Mouse (Mus musculus): ENCODE data around the gene Paip2b. TPM values are rescaled to one million over a fixed set of nuclear protein-coding genes. Genes with fewer than 3 reads are reported as not detected.

Gene Paip2b
- polyA plus RNA-seq, 1 experiment from 2014 or later, result 27.5 TPM

DNA sequence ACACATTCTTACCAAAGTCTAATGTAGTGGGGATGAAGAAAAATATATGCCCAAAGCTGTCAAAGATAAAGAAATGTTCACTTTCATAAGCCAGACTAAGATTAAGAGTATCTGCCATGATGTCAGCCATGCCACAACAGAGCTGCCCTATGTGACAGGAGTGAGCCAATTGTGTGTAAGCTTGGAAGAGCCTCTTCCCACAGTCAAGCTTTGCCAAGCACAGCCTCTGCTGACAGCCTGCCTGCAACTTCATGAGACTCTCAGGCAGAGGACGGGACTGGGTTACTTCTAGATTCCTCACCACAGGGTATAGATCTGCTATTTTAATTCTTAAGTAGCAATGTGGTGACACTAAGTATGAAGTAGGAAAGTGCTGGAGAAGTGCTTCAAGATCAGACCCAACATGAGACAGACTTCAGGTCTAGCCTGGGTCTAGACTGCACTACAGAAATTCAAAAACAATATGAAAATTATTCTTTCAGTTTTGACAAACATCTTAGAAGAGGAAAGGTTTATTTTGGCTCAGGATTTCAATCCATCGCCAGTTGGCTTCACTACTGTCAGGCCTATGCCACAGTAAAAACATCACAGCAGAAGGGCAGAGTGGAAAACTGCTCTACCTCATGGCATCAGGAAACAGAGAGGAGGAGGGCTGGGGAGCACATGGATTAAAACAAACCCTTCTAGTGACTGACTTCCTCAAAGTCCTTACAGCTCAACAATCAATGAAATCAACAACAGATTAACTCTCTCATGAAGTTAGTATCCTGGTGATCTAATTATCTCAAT lies 10.6 kb downstream of the Paip2b start:
- DNase-seq (ENCODE audit: low spot score), result no peak
- Histone ChIP-seq H3K27me3 (ENCODE audit: control insufficient read depth, insufficient read depth, low read length) (no peaks in the 10 kb centered on the region), H3K9ac (ENCODE audit: low read length) (no peak overlapping the region), H3K4me1 (replicated peaks; ENCODE audit: control insufficient read depth, insufficient read depth, low read length) (peaks cover 8% of the 10 kb centered on the region; the same call in 1 of the 2 replicates), H3K36me3 (ENCODE audit: control insufficient read depth, insufficient read depth, low read length) (no peaks in the 10 kb centered on the region), H3K4me2 (ENCODE audit: low read depth, low read length, severe bottlenecking) (no peak overlapping the region), H3K9me3 (ENCODE audit: control insufficient read depth, low read length) (no peaks in the 10 kb centered on the region), H3K27ac (ENCODE audit: low read depth, low read length) (no peak overlapping the region), H3K4me3 (ENCODE audit: low read depth, low read length) (no peak overlapping the region)
- 90% methylated on average over 2 of the region's 2 CpGs for WGBS
- no peak for ATAC-seq (replicated peaks; ENCODE audit: low FRiP score)

DNA sequence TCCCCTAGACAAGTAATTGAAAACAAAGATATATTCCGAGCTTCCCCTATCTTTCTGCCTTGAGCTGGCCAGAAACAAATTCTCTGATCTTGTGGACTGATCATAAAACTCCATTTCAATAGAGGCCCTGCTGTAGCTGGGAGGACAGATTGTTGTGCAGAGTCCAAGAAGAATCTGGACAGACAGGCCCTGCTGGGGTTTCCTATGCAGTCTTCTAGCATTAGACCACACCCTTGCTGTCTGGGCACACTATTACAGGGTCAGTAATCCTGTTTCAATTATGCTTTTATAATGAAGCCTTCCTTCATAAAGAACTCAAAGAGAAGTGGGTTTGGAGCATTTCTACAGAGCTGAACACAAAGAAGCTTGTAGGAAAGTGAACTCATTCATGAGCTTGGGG lies 12.5 kb downstream of the Paip2b start:
- Histone ChIP-seq H3K9me3 (ENCODE audit: control insufficient read depth, low read length) (no peaks in the 10 kb centered on the region), H3K36me3 (ENCODE audit: control insufficient read depth, insufficient read depth, low read length) (no peaks in the 10 kb centered on the region), H3K4me1 (replicated peaks; ENCODE audit: control insufficient read depth, insufficient read depth, low read length) (peaks cover 8% of the 10 kb centered on the region; the same call in 1 of the 2 replicates), H3K9ac (ENCODE audit: low read length) (no peak overlapping the region; the same call in 1 of the 2 replicates), H3K4me3 (ENCODE audit: low read depth, low read length) (no peak overlapping the region), H3K4me2 (ENCODE audit: low read depth, low read length, severe bottlenecking) (no peak overlapping the region), H3K27ac (ENCODE audit: low read depth, low read length) (peak overlapping the region; percentile 31; the same call in 1 of the 2 replicates), H3K27me3 (ENCODE audit: control insufficient read depth, insufficient read depth, low read length) (no peaks in the 10 kb centered on the region)
- 74% methylated on average over 1 of the region's 1 CpGs for WGBS
- ATAC-seq (replicated peaks; ENCODE audit: low FRiP score) (no peak), DNase-seq (ENCODE audit: low spot score) (no peak)

DNA sequence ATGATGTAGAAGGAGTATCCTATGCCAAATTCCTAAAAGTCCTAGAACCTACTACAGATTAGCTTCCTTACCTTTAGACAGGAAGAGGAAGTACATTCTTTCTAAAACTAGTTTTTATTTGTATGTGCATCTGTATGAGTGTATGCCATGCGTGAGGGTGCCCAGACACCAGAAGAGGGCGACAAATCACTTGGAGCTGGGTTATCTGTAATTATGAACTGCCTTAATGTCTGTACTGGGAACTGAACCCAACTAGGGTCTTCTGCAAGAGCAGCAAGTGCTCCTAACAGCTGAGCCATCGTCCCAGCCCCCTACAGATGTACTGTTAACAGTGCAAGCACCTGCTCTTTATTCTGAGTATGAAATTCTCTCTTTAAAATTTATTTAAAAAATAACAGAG lies 15.7 kb downstream of the Paip2b start:
- H3K27ac ChIP-seq (ENCODE audit: low read depth, low read length), result no peak overlapping the region
- no peak overlapping the region for H3K4me3 ChIP-seq (ENCODE audit: low read depth, low read length)
- 90% methylated on average over 3 of the region's 3 CpGs for WGBS
- no peak overlapping the region for H3K4me2 ChIP-seq (ENCODE audit: low read depth, low read length, severe bottlenecking)
- H3K4me1 ChIP-seq (replicated peaks; ENCODE audit: control insufficient read depth, insufficient read depth, low read length), result peaks cover 8% of the 10 kb centered on the region; the same call in 1 of the 2 replicates
- no peak for DNase-seq (ENCODE audit: low spot score)
- H3K9ac ChIP-seq (ENCODE audit: low read length), result no peak overlapping the region
- no peaks in the 10 kb centered on the region; the same call in 1 of the 2 replicates for H3K36me3 ChIP-seq (ENCODE audit: control insufficient read depth, insufficient read depth, low read length)
- no peaks in the 10 kb centered on the region for H3K9me3 ChIP-seq (ENCODE audit: control insufficient read depth, low read length)
- H3K27me3 ChIP-seq (ENCODE audit: control insufficient read depth, insufficient read depth, low read length), result no peaks in the 10 kb centered on the region
- ATAC-seq (replicated peaks; ENCODE audit: low FRiP score), result no peak

DNA sequence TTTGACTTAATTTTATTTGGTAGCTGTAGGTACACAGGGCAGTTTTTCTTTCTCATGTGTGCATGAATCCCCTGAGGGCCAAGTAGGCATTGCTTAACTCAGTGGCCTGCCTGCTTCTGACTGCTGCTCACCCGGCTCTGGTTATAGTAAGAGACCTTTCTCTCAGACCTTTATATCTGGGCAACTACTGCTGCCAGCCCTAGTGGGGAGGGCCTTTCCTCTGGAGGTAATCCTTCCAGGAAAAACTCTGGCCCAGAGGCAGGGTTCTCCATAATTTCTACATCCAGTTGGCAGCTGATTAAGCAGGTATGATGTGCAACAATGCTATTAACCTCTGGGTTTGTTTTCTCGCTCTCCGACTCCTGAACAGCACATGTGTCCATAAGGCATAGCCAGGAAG lies 28.7 kb downstream of the Paip2b start:
- no peak for ATAC-seq (replicated peaks; ENCODE audit: low FRiP score)
- no peaks in the 10 kb centered on the region; the same call in 1 of the 2 replicates for H3K36me3 ChIP-seq (ENCODE audit: control insufficient read depth, insufficient read depth, low read length)

DNA sequence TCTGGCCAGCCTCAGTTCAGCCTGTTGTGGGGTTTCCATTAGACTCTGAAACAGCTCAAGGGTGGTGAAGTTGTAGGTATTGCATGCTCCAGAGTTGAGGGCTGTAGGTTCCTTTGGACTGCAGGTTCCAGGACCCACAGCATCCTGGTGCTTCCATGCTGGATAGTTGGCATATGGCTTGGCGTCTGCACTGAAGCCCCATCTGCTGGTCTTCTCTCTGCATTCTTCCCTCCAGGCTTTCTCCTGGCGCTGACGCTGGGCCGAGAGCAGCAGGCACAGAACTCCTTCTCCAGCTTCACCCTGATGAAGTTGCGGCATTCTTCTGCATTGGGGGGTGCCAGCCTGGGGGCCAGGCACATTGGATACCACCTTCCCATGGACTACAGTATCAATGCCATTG lies 29.5 kb downstream of the Paip2b start:
- no peak for DNase-seq (ENCODE audit: low spot score)
- Histone ChIP-seq H3K9me3 (ENCODE audit: control insufficient read depth, low read length) (no peaks in the 10 kb centered on the region), H3K27me3 (ENCODE audit: control insufficient read depth, insufficient read depth, low read length) (no peaks in the 10 kb centered on the region), H3K27ac (ENCODE audit: low read depth, low read length) (no peak overlapping the region), H3K4me1 (replicated peaks; ENCODE audit: control insufficient read depth, insufficient read depth, low read length) (no peaks in the 10 kb centered on the region), H3K9ac (ENCODE audit: low read length) (no peak overlapping the region), H3K4me3 (ENCODE audit: low read depth, low read length) (no peak overlapping the region), H3K4me2 (ENCODE audit: low read depth, low read length, severe bottlenecking) (no peak overlapping the region), H3K36me3 (ENCODE audit: control insufficient read depth, insufficient read depth, low read length) (no peaks in the 10 kb centered on the region)
- ATAC-seq (replicated peaks; ENCODE audit: low FRiP score), result no peak
- 92% methylated on average over 5 of the region's 5 CpGs for WGBS

More for the DNA sequence above, 28.7 kb downstream of the Paip2b start:
- DNase-seq (ENCODE audit: low spot score), result no peak
- no peak overlapping the region for H3K4me2 ChIP-seq (ENCODE audit: low read depth, low read length, severe bottlenecking)
- H3K9ac ChIP-seq (ENCODE audit: low read length), result no peak overlapping the region
- WGBS, result 92% methylated on average over 3 of the region's 3 CpGs
- H3K4me3 ChIP-seq (ENCODE audit: low read depth, low read length), result no peak overlapping the region
- H3K4me1 ChIP-seq (replicated peaks; ENCODE audit: control insufficient read depth, insufficient read depth, low read length), result no peaks in the 10 kb centered on the region
- H3K9me3 ChIP-seq (ENCODE audit: control insufficient read depth, low read length), result no peaks in the 10 kb centered on the region
- no peaks in the 10 kb centered on the region for H3K27me3 ChIP-seq (ENCODE audit: control insufficient read depth, insufficient read depth, low read length)
- H3K27ac ChIP-seq (ENCODE audit: low read depth, low read length), result no peak overlapping the region

DNA sequence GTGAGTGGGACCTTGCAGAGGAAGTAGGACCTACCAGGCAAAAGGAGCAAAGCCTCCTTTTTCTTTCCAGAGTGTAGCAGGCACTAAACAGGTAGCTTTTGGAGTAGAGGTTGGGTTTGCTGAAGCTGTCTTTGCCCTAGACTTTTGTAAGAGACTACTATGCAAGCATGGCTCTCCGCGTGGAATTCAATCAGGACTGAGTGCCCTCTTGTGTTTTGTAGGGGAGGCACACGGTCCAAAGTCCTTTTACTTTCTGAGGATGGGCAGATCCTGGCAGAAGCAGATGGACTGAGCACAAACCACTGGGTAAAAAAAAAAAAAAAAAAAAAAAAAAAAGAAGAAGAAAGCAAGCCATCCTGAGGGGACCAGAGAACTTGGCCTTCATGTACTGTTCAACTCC lies 34.9 kb downstream of the Paip2b start:
- H3K27ac ChIP-seq (ENCODE audit: low read depth, low read length), result no peak overlapping the region
- 62% methylated on average over 3 of the region's 3 CpGs for WGBS
- H3K4me3 ChIP-seq (ENCODE audit: low read depth, low read length), result no peak overlapping the region
- DNase-seq (ENCODE audit: low spot score) (no peak), ATAC-seq (replicated peaks; ENCODE audit: low FRiP score) (no peak)
- H3K4me1 ChIP-seq (replicated peaks; ENCODE audit: control insufficient read depth, insufficient read depth, low read length), result peaks cover 4% of the 10 kb centered on the region; the same call in 1 of the 2 replicates
- H3K9ac ChIP-seq (ENCODE audit: low read length), result no peak overlapping the region
- no peaks in the 10 kb centered on the region for H3K9me3 ChIP-seq (ENCODE audit: control insufficient read depth, low read length)
- H3K27me3 ChIP-seq (ENCODE audit: control insufficient read depth, insufficient read depth, low read length), result no peaks in the 10 kb centered on the region
- H3K36me3 ChIP-seq (ENCODE audit: control insufficient read depth, insufficient read depth, low read length), result no peaks in the 10 kb centered on the region
- H3K4me2 ChIP-seq (ENCODE audit: low read depth, low read length, severe bottlenecking), result no peak overlapping the region

DNA sequence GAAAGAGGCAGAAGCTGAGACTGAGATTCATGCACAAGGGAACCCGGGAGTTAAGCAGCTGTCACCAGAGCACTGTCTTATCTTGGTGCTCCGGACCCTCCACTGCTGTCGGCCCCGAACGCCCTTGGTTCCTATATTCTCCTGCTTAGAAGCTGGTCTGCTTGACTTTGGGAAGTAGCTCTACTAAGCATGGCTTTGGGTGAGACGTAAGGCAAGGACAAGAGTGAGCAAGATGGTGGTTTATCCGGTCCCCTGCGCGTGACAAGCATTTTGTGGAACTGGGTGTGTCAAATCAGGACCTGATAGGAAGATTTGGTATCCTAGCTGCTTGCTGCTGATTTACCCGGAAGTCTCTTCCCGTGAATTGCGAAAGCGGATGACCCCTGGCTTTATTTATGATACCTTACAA lies 36.0 kb downstream of the Paip2b start:
- H3K27me3 ChIP-seq (ENCODE audit: control insufficient read depth, insufficient read depth, low read length), result no peaks in the 10 kb centered on the region
- H3K36me3 ChIP-seq (ENCODE audit: control insufficient read depth, insufficient read depth, low read length), result no peaks in the 10 kb centered on the region
- DNase-seq (ENCODE audit: low spot score) (no peak), ATAC-seq (replicated peaks; ENCODE audit: low FRiP score) (no peak; the same call in 1 of the 2 replicates)
- peak overlapping the region; percentile 91 for H3K27ac ChIP-seq (ENCODE audit: low read depth, low read length)
- peak overlapping the region; percentile 95 for H3K4me2 ChIP-seq (ENCODE audit: low read depth, low read length, severe bottlenecking)
- peaks cover 4% of the 10 kb centered on the region; the same call in 1 of the 2 replicates for H3K4me1 ChIP-seq (replicated peaks; ENCODE audit: control insufficient read depth, insufficient read depth, low read length)
- H3K9ac ChIP-seq (ENCODE audit: low read length), result peak overlapping the region; percentile 78
- no peaks in the 10 kb centered on the region for H3K9me3 ChIP-seq (ENCODE audit: control insufficient read depth, low read length)
- WGBS, result 17% methylated on average over 13 of the region's 13 CpGs
- peak overlapping the region; percentile 66 for H3K4me3 ChIP-seq (ENCODE audit: low read depth, low read length)

DNA sequence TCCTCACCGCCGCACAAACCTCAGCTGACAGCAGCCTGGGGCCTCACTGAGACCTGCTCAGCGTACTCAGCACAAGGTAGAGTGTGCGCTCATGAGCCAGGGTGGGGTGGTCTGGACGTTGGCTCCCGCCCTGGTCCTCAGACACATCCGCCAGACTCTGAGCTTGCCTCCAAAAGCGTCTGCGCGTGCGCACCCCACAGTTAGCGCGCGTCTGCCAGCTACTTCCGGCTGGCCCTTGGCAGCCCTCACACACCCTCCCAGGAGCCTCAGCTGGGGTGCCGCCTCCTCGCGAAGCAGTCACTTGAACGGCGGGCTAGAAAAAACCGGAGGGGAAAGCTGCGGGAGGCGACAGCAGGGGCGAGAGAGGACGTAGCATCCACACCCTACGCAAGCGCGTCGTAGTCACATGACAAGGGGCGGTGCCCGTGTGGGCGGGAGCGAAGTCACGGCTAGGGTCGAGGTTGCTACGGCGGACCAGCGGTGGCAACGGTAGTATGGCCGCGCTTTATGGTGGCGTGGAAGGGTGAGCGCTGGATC lies 36.7 kb downstream of the Paip2b start, which contains the start of gene Nagk:
Gene Nagk (plus strand): TSS at position 223 of the 537 bp plus-strand sequence.
- H3K9me3 ChIP-seq (ENCODE audit: control insufficient read depth, low read length), result no peaks in the 10 kb centered on the region
- H3K27me3 ChIP-seq (ENCODE audit: control insufficient read depth, insufficient read depth, low read length), result no peaks in the 10 kb centered on the region
- H3K36me3 ChIP-seq (ENCODE audit: control insufficient read depth, insufficient read depth, low read length), result no peaks in the 10 kb centered on the region
- peak within 1 kb of the TSS; percentile 78 for H3K9ac ChIP-seq (ENCODE audit: low read length)
- H3K4me2 ChIP-seq (ENCODE audit: low read depth, low read length, severe bottlenecking), result peak within 1 kb of the TSS; percentile 95
- ATAC-seq (replicated peaks; ENCODE audit: low FRiP score) (peak; percentile 96), DNase-seq (ENCODE audit: low spot score) (peak; percentile 95)
- H3K27ac ChIP-seq (ENCODE audit: low read depth, low read length), result peak within 1 kb of the TSS; percentile 91
- WGBS, result under 1% methylated on average over 43 of the region's 43 CpGs
- peak within 1 kb of the TSS; percentile 66 for H3K4me3 ChIP-seq (ENCODE audit: low read depth, low read length)
- peaks cover 4% of the 10 kb centered on the region; the same call in 1 of the 2 replicates for H3K4me1 ChIP-seq (replicated peaks; ENCODE audit: control insufficient read depth, insufficient read depth, low read length)
